Mouse (Mus musculus) sigmoid colon, adult 10 weeks (tissue): ENCODE data around the gene Polr3c. TPM values are rescaled to one million over a fixed set of nuclear protein-coding genes. Genes with fewer than 3 reads are reported as not detected.

Source experiments
- polyA plus RNA-seq: library from polyadenylated mRNA; stranded (reverse); fragments of 350-450 nt; fragmentation: Illumina TruSeq; extraction: RNeasy Lipid Tissue Mini Kit (QIAGEN cat#74804); gene quantifications from one replicate; pipeline ENCODE4 v1.2.3, GENCODE M21; 2014; ENCODE audit warnings: low read depth, low replicate concordance

Gene Polr3c
- 28.5 TPM for polyA plus RNA-seq

GRCm38 (mm10) chr3:96727343-96727827 is at the start of gene Polr3c, which contains the start of gene Rnf115:
Gene Polr3c (minus strand): TSS chr3:96727628.
Gene Rnf115 (plus strand): TSS chr3:96727664.

GRCm38 (mm10) chr3:96707903-96708683 is 19.3 kb downstream of the Polr3c start, which contains the start of gene Nudt17:
Gene Nudt17 (minus strand): TSS chr3:96708562.

GRCm38 (mm10) chr3:96696198-96696765 is 31.1 kb downstream of the Polr3c start, which contains the start of gene Pias3:
Gene Pias3 (plus strand): TSS chr3:96696384.

GRCm38 (mm10) chr3:96669727-96670468 is 57.5 kb downstream of the Polr3c start, which contains the start of gene Ankrd35:
Gene Ankrd35 (plus strand): TSS chr3:96670131.

Other genes starting within 250 kb of the Polr3c start
- not detected for gene Hfe2, start 202.5 kb downstream of the Polr3c start, polyA plus RNA-seq
- gene Txnip, start 169.7 kb downstream of the Polr3c start, polyA plus RNA-seq: 762 TPM
- not detected for gene Gm16253, start 150.6 kb downstream of the Polr3c start, polyA plus RNA-seq
- 65.4 TPM for gene Polr3gl, start 133.4 kb downstream of the Polr3c start, polyA plus RNA-seq
- gene Ankrd34a, start 131.0 kb downstream of the Polr3c start, polyA plus RNA-seq: not detected
- 15.5 TPM for gene Lix1l, start 126.5 kb downstream of the Polr3c start, polyA plus RNA-seq
- gene Rbm8a, start 97.7 kb downstream of the Polr3c start, polyA plus RNA-seq: 30.9 TPM
- 13.1 TPM for gene Pex11b, start 92.3 kb downstream of the Polr3c start, polyA plus RNA-seq
- 0.13 TPM for gene Gm42957, start 92.2 kb downstream of the Polr3c start, polyA plus RNA-seq
- 0.28 TPM for gene Itga10, start 82.0 kb downstream of the Polr3c start, polyA plus RNA-seq
- 0.47 TPM for gene Ankrd35, start 57.5 kb downstream of the Polr3c start, polyA plus RNA-seq
- 4.9 TPM for gene Pias3, start 31.2 kb downstream of the Polr3c start, polyA plus RNA-seq
- not detected for gene Nudt17, start 19.1 kb downstream of the Polr3c start, polyA plus RNA-seq
- gene Rnf115, start within 50 bp of the Polr3c start, polyA plus RNA-seq: 137 TPM
- not detected for gene Pdzk1, start 101.7 kb upstream of the Polr3c start, polyA plus RNA-seq
- gene Cd160, start 101.7 kb upstream of the Polr3c start, polyA plus RNA-seq: 0.63 TPM
- gene Gja5, start 177.1 kb upstream of the Polr3c start, polyA plus RNA-seq: 0.98 TPM
- 28.0 TPM for gene Gpr89, start 177.7 kb upstream of the Polr3c start, polyA plus RNA-seq
- not detected for gene Gja8, start 198.4 kb upstream of the Polr3c start, polyA plus RNA-seq